Mouse (Mus musculus) kidney, adult 2 months (tissue): ENCODE data around the gene Erc2.

Experiments
- CTCF ChIP-seq: fragments of 200-500 bp; conservative IDR thresholded peaks from 2 replicates; pipeline ENCODE4 v1.5.1; 2011; ENCODE audit warnings: low read depth, mild to moderate bottlenecking, control low read depth, low read length, moderate library complexity, mixed read lengths; ENCODE audit not compliant: insufficient read depth, insufficient read length
- POLR2A ChIP-seq: fragments of 200-500 bp; IDR thresholded peaks from one replicate; pipeline ENCODE4 v1.6.1; 2011; ENCODE audit warnings: low read depth, low read length, control low read depth

- TF ChIP-seq CTCF = no peak
- no peak for TF ChIP-seq POLR2A
Observed at GRCm38 (mm10) chr14:28359502-28359901, 737.3 kb downstream of the Erc2 start.
